Mouse (Mus musculus) intestine, postnatal 0 days (tissue): Measurements from ENCODE around the gene Eif4a2. TPM values are rescaled to one million over a fixed set of nuclear protein-coding genes. Genes with fewer than 3 reads are reported as not detected.

Source experiments
- ATAC-seq: fragments of 200-750 bp; cut with Nextera tagmentation; 2 replicates; pipeline ENCODE4 v1.8.0; 2017; ENCODE audit warnings: mild to moderate bottlenecking, moderate TSS enrichment, moderate library complexity
- H3K27ac ChIP-seq: fragments of 300-500 bp; sonication (generic); 2 replicates; pipeline ENCODE4 v1.5.1; 2014; ENCODE audit warnings: mild to moderate bottlenecking, low read depth, low read length, moderate library complexity
- H3K27me3 ChIP-seq: fragments of 300-500 bp; sonication (generic); replicated peaks from 2 replicates; pipeline ENCODE4 v1.6.1; 2014; ENCODE audit warnings: low read length, mixed read lengths; ENCODE audit not compliant: control insufficient read depth, insufficient read depth
- H3K36me3 ChIP-seq: fragments of 300-500 bp; sonication (generic); 2 replicates; pipeline ENCODE4 v1.6.1; 2014; ENCODE audit warnings: mild to moderate bottlenecking, moderate library complexity; ENCODE audit not compliant: control insufficient read depth, insufficient read depth
- H3K4me1 ChIP-seq: fragments of 300-500 bp; sonication (generic); replicated peaks from 2 replicates; pipeline ENCODE4 v1.6.1; 2014; ENCODE audit warnings: antibody characterized with exemption, low read length, mixed read lengths; ENCODE audit not compliant: control insufficient read depth, insufficient read depth
- H3K4me2 ChIP-seq: fragments of 300-500 bp; sonication (generic); replicated peaks from 2 replicates; pipeline ENCODE4 v1.6.1; 2014; ENCODE audit warnings: low read depth, mild to moderate bottlenecking, moderate library complexity
- H3K4me3 ChIP-seq: fragments of 300-500 bp; sonication (generic); 2 replicates; pipeline ENCODE4 v1.5.1; 2014; ENCODE audit warnings: low read depth, low read length
- H3K9ac ChIP-seq: fragments of 300-500 bp; sonication (generic); 2 replicates; pipeline ENCODE4 v1.6.1; 2014; ENCODE audit warnings: mild to moderate bottlenecking, low read depth, low read length
- H3K9me3 ChIP-seq: fragments of 300-500 bp; sonication (generic); 2 replicates; pipeline ENCODE4 v1.6.1; 2016; ENCODE audit warnings: mixed run types; ENCODE audit not compliant: control insufficient read depth
- CTCF ChIP-seq: sonication (generic); IDR thresholded peaks from 2 replicates; pipeline ENCODE4 v1.5.1; 2016; ENCODE audit warnings: low read depth, mild to moderate bottlenecking, control low read depth, antibody characterized with exemption, moderate library complexity
- WGBS: fragments of 180-500 bp; shearing (Covaris S2); extraction: QIAGEN DNeasy Blood & Tissue Kit; methylation state at CpG from one replicate; pipeline ENCODE4 v1.1.7; 2014; 5-methylcytosine and 5-hydroxymethylcytosine counted together
- polyA plus RNA-seq: library from polyadenylated mRNA; unstranded; fragments of >200 nt; fragmentation: Nextera tagmentation; extraction: Ambion mirVana; gene quantifications from 2 replicates; pipeline ENCODE4 v1.2.1, GENCODE M21; 2015

The Eif4a2 gene
- polyA plus RNA-seq, 1 experiment from 2014 or later, result 101 TPM

DNA sequence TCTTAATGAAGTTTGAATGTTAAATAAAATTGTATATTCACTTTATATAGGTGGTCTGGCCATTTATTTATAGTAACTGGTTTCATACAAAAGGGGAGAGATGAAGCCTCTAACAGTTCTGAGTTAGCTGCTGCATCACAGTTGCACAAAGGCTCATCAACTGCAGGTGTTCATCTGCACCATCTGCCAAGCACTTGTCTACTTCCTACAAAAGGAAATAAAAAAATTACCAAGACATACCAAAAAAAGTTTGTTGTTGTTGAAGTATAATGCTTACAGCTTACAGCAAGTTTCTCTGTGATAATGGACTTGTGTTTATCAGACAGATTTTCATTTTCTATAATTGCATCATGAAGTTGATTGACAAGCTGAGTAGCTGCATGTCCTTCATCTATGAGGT lies 6.7 kb downstream of the Eif4a2 start:
- H3K27me3 ChIP-seq, result no peaks in the 10 kb centered on the region
- ATAC-seq, result no peak
- H3K36me3 ChIP-seq, result peaks cover 65% of the 10 kb centered on the region

DNA sequence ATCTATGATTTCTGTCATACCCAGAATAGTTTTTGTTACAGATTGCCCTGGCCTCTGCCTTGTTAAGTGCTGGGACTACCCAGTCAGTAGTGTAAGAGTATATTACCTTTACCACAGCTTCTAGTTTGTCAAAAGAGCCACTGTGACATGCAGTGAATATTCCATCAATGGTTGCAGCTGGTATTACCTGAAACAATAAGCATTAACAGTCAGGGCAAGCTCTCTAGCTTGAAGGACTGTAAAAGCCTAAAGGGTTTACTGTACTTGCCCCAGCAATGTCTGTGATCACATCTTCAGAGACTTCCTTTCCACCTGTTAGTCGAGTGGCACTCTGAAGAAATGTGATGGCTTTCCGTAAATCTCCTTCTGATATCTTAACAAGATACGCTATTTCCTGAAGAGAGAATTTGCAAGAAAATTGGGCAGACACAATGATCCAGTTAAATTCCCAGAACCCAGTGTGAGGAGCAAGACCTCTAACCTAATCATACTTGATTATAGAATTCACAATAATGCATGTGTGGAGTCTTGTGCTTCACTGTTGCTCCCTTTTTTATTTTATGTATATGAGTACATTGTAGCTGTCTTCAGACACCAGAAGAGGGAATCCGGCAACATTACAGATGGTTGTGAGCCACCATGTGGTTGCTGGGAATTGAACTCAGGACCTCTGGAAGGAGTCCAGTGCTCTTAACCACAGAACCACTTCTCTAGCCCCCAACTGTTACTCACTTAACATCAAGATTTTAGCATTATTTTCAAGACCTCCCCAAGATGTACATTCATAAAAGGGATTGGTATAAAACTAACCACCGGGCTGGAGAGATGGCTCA lies 7.3 kb downstream of the Eif4a2 start:
- Histone ChIP-seq H3K36me3 (peaks cover 58% of the 10 kb centered on the region), H3K9ac (no peak overlapping the region), H3K4me2 (no peak overlapping the region), H3K4me3 (no peak overlapping the region), H3K27ac (0 out of 2 replicates have a peak overlapping the region, but pooled peaks have one; percentile 21), H3K4me1 (no peaks in the 10 kb centered on the region), H3K27me3 (no peaks in the 10 kb centered on the region), H3K9me3 (no peaks in the 10 kb centered on the region)
- TF ChIP-seq CTCF, result no peak
- ATAC-seq, result peak; percentile 17; the same call in 1 of the 2 replicates
- 57% methylated on average over 5 of the region's 5 CpGs for WGBS

More for the DNA sequence above, 6.7 kb downstream of the Eif4a2 start:
- H3K4me2 ChIP-seq, result no peak overlapping the region
- no peaks in the 10 kb centered on the region for H3K4me1 ChIP-seq
- H3K27ac ChIP-seq, result no peak overlapping the region
- no peak for TF ChIP-seq CTCF
- H3K9me3 ChIP-seq, result no peaks in the 10 kb centered on the region
- no peak overlapping the region for H3K9ac ChIP-seq
- H3K4me3 ChIP-seq, result no peak overlapping the region

- H3K4me3 ChIP-seq, result no peak overlapping the region
- no peak overlapping the region for H3K4me2 ChIP-seq
- no peaks in the 10 kb centered on the region for H3K4me1 ChIP-seq
- H3K27ac ChIP-seq, result no peak overlapping the region
- TF ChIP-seq CTCF, result no peak
- H3K9me3 ChIP-seq, result no peaks in the 10 kb centered on the region
- no peak overlapping the region for H3K9ac ChIP-seq
- no peak for ATAC-seq
- H3K36me3 ChIP-seq, result peaks cover 57% of the 10 kb centered on the region
- H3K27me3 ChIP-seq, result no peaks in the 10 kb centered on the region
- WGBS, result 72% methylated on average over 3 of the region's 3 CpGs
These were observed 8.2 kb downstream of the Eif4a2 start for GRCm38 (mm10) chr16:23115486-23115885.

- 54% methylated on average over 4 of the region's 4 CpGs for WGBS
- Histone ChIP-seq H3K4me1 (no peaks in the 10 kb centered on the region), H3K9ac (no peak overlapping the region), H3K27ac (no peak overlapping the region), H3K27me3 (no peaks in the 10 kb centered on the region), H3K4me3 (no peak overlapping the region), H3K36me3 (peaks cover 50% of the 10 kb centered on the region), H3K9me3 (no peaks in the 10 kb centered on the region), H3K4me2 (no peak overlapping the region)
- no peak for ATAC-seq
- no peak for TF ChIP-seq CTCF
These were observed 9.9 kb downstream of the Eif4a2 start for GRCm38 (mm10) chr16:23117173-23117572.

DNA sequence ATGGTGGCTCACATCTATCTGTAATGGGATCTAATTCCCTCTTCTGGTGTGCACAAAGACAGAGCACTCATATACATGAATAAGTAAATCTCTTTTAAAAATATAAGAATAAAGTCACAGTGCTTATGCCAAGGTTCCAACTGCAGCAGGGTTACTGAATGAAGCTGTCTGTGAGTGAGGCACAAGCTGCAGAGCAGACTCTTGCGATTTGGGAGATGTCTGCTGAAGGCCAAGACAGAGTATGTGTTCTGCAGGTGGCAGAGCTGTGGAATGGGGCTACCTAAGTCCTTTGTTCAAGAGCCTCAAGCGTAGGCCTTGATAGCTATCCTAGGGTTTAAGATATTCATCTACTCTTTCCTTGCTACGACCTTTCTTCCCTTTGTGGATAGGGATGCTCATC lies 15.2 kb downstream of the Eif4a2 start:
- H3K9ac ChIP-seq, result no peak overlapping the region
- no peaks in the 10 kb centered on the region for H3K9me3 ChIP-seq
- no peak overlapping the region for H3K4me3 ChIP-seq
- H3K4me1 ChIP-seq, result no peaks in the 10 kb centered on the region
- ATAC-seq, result no peak
- peaks cover 29% of the 10 kb centered on the region for H3K36me3 ChIP-seq
- H3K27me3 ChIP-seq, result no peaks in the 10 kb centered on the region
- no peak for TF ChIP-seq CTCF
- WGBS, result 89% methylated on average over 3 of the region's 3 CpGs
- H3K27ac ChIP-seq, result no peak overlapping the region
- no peak overlapping the region for H3K4me2 ChIP-seq

DNA sequence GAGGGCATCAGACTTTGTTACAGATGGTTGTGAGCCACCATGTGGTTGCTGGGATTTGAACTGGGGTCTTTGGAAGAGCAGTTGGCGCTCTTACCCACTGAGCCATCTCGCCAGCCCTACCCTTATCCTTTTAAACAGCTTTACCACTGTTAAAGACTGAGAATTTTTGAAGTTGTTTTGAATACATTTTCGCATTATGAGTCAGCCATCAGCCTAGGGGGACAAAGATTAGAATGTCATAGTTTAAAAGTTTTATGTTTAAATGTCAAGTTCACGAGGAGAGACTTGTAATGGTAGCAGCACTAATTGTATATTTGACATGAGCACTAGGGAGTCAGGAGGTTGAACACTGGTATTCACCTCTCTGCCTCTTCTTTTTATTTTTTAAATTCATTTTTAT lies 15.9 kb downstream of the Eif4a2 start:
- no peak for TF ChIP-seq CTCF
- no peak for ATAC-seq
- Histone ChIP-seq H3K36me3 (peaks cover 25% of the 10 kb centered on the region), H3K9me3 (no peaks in the 10 kb centered on the region), H3K4me1 (no peaks in the 10 kb centered on the region), H3K9ac (no peak overlapping the region), H3K4me3 (no peak overlapping the region), H3K27me3 (no peaks in the 10 kb centered on the region), H3K27ac (no peak overlapping the region), H3K4me2 (no peak overlapping the region)
- 94% methylated on average over 4 of the region's 4 CpGs for WGBS
